Mouse (Mus musculus) cerebral cortex, adult 2 months (tissue): ENCODE data around the gene AL607142.1.

Source experiments
- WGBS: fragments of 180-500 bp; shearing (Covaris S2); methylation state at CpG from one replicate; pipeline ENCODE4 v1.1.7; 2018; 5-methylcytosine and 5-hydroxymethylcytosine counted together

AL607142.1 gene

GRCm38 (mm10) chr4:120064696-120065095, at the start of gene AL607142.1:
Gene AL607142.1, plus strand, starts transcription at chr4:120064996.
- WGBS: 95% methylated on average over 10 of the region's 10 CpGs

GRCm38 (mm10) chr4:120018426-120018825, 46.4 kb upstream of the AL607142.1 start:
- 50% methylated on average over 5 of the region's 5 CpGs for WGBS

- 55% methylated on average over 3 of the region's 3 CpGs for whole genome bisulfite sequencing
These were observed 42.4 kb upstream of the AL607142.1 start for GRCm38 (mm10) chr4:120022392-120022791.

- 65% methylated on average over 4 of the region's 4 CpGs for whole genome bisulfite sequencing
These were observed 41.5 kb upstream of the AL607142.1 start for GRCm38 (mm10) chr4:120023221-120023840.

- 32% methylated on average over 10 of the region's 10 CpGs for WGBS
These were observed 40.7 kb upstream of the AL607142.1 start for GRCm38 (mm10) chr4:120024071-120024470.

- 93% methylated on average over 1 of the region's 1 CpGs for WGBS
These were observed 37.1 kb upstream of the AL607142.1 start for GRCm38 (mm10) chr4:120027671-120028070.

GRCm38 (mm10) chr4:120029937-120030336, 34.9 kb upstream of the AL607142.1 start:
- 69% methylated on average over 1 of the region's 1 CpGs for WGBS

GRCm38 (mm10) chr4:120032320-120032983, 32.3 kb upstream of the AL607142.1 start:
- WGBS: 3% methylated on average over 70 of the region's 70 CpGs

- under 1% methylated on average over 38 of the region's 38 CpGs for WGBS
These were observed 31.8 kb upstream of the AL607142.1 start for GRCm38 (mm10) chr4:120032984-120033355.

GRCm38 (mm10) chr4:120036294-120036693, 28.5 kb upstream of the AL607142.1 start:
- 70% methylated on average over 4 of the region's 4 CpGs for WGBS

- 46% methylated on average over 7 of the region's 7 CpGs for WGBS
These were observed 27.8 kb upstream of the AL607142.1 start for GRCm38 (mm10) chr4:120037007-120037406.

- WGBS: 78% methylated on average over 2 of the region's 2 CpGs
These were observed 23.3 kb upstream of the AL607142.1 start for GRCm38 (mm10) chr4:120041520-120041919.

GRCm38 (mm10) chr4:120042480-120042879, 22.3 kb upstream of the AL607142.1 start:
- 52% methylated on average over 7 of the region's 7 CpGs for WGBS

- 50% methylated on average over 5 of the region's 5 CpGs for WGBS
These were observed 20.2 kb upstream of the AL607142.1 start for GRCm38 (mm10) chr4:120044612-120045011.

GRCm38 (mm10) chr4:120045131-120045537, 19.7 kb upstream of the AL607142.1 start:
- WGBS: 21% methylated on average over 5 of the region's 5 CpGs

GRCm38 (mm10) chr4:120045871-120046270, 18.9 kb upstream of the AL607142.1 start:
- WGBS: 53% methylated on average over 7 of the region's 7 CpGs

GRCm38 (mm10) chr4:120047060-120047459, 17.7 kb upstream of the AL607142.1 start:
- 26% methylated on average over 4 of the region's 4 CpGs for WGBS

GRCm38 (mm10) chr4:120048274-120048673, 16.5 kb upstream of the AL607142.1 start:
- WGBS: 86% methylated on average over 4 of the region's 4 CpGs

- WGBS: 89% methylated on average over 3 of the region's 3 CpGs
These were observed 14.9 kb upstream of the AL607142.1 start for GRCm38 (mm10) chr4:120049857-120050256.

GRCm38 (mm10) chr4:120053026-120054005, 11.5 kb upstream of the AL607142.1 start:
- WGBS: 65% methylated on average over 11 of the region's 11 CpGs

- WGBS: 70% methylated on average over 9 of the region's 9 CpGs
These were observed 10.7 kb upstream of the AL607142.1 start for GRCm38 (mm10) chr4:120054145-120054544.

- 72% methylated on average over 9 of the region's 9 CpGs for WGBS
These were observed 8.3 kb upstream of the AL607142.1 start for GRCm38 (mm10) chr4:120056451-120056850.
